Mouse (Mus musculus): ENCODE measurements around the gene Tmem140. TPM values are rescaled to one million over a fixed set of nuclear protein-coding genes. Genes with fewer than 3 reads are reported as not detected.

The Tmem140 gene
- total and polyA plus RNA-seq, 3 experiments, result 18.2 to 22.9 (median 22.9) TPM

DNA sequence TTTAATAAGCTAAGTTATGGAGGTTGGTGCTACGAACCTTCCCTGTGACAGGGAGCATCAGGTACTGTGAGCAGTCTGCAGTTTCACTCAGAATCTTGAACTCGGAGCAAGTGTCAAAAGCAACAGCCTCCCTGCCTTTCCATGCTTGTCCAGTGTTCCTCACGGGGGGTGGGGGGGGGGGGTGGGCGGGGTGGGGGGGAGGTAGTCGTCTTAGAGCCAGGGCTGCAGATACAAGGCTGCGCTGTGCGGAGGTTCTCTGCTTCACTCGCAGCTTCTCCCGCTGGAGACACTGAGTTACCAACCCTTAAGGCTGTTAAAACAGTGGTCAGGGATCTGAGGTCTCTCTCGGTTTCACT, 5.0 kb downstream of the Tmem140 start:
- peak in 1 of 2 experiments; percentile 23 for DNase-seq
- 50% methylated on average over 9 of the region's 10 CpGs for WGBS
- Histone ChIP-seq H3K36me3 (ENCODE audit: control insufficient read depth, insufficient read depth, low read length) (peaks cover 9% of the 10 kb centered on the region), H3K9ac (ENCODE audit: low read depth, low read length) (peak overlapping the region; percentile 68), H3K4me3 (peak overlapping the region; percentile 42), H3K27ac (peak overlapping the region; percentile 97), H3K27me3 (ENCODE audit: control insufficient read depth, insufficient read depth, low read length) (no peaks in the 10 kb centered on the region), H3K4me1 (ENCODE audit: control insufficient read depth, insufficient read depth, low read length) (peaks cover 35% of the 10 kb centered on the region), H3K79me2 (replicated peaks; ENCODE audit: control insufficient read depth, insufficient read depth, low read length) (no peaks in the 10 kb centered on the region)
- no peak for TF ChIP-seq POLR2A (IDR thresholded peaks at IDR 0.05; ENCODE audit: insufficient read depth, low read depth, low read length)
- no peak for TF ChIP-seq CTCF (IDR thresholded peaks at IDR 0.05)
- no peak for TF ChIP-seq EP300 (IDR thresholded peaks at IDR 0.05; ENCODE audit: insufficient read depth, low read depth, low read length)
- intact Hi-C loops (cut with DNase I), result no loop called here

DNA sequence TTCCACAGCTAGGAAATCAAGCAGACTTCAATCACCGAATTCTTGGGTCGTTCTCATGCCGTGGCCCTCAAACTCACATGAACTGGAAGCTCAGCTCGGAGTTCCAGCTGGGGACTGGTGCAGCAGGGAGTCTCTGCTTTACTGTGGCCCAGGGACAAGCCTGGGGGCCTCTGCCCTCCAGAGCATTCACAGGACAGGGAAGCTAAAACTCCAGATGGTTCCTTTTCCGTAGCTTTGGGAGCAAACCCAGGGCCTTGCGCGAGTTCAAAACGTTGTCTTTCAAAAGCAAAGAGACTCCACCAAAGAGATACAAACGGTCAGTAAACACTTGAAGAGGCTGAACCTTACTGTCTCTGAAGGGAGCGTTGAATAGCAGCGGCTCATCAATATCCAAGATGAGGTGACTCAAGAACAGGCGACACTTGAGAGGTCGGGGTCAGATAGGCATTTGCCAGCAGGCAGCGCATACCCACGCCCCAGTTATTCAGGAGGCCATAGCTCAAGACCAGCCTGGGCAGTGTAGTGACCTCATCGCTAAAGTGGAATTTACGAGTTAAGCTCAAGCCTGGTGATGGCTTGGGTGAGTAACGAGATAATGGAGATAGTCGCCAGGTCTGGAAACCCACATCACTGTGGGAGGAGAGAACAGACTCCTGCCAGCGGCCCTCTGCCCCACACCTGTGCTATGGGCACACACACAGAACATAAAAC, 5.7 kb downstream of the Tmem140 start:
- TF ChIP-seq EP300 (IDR thresholded peaks at IDR 0.05; ENCODE audit: insufficient read depth, low read depth, low read length) (0 out of 2 replicates have a peak, but pooled peaks have one; percentile 28), CTCF (IDR thresholded peaks at IDR 0.05) (no peak), POLR2A (IDR thresholded peaks at IDR 0.05; ENCODE audit: insufficient read depth, low read depth, low read length) (0 out of 2 replicates have a peak, but pooled peaks have one; percentile 40)
- intact Hi-C loops (cut with DNase I), result no loop called here
- Histone ChIP-seq H3K36me3 (ENCODE audit: control insufficient read depth, insufficient read depth, low read length) (peaks cover 16% of the 10 kb centered on the region), H3K4me3 (peak overlapping the region; percentile 4), H3K27me3 (ENCODE audit: control insufficient read depth, insufficient read depth, low read length) (no peaks in the 10 kb centered on the region), H3K9ac (ENCODE audit: low read depth, low read length) (peak overlapping the region; percentile 53), H3K79me2 (replicated peaks; ENCODE audit: control insufficient read depth, insufficient read depth, low read length) (no peaks in the 10 kb centered on the region), H3K27ac (peak overlapping the region; percentile 97), H3K4me1 (ENCODE audit: control insufficient read depth, insufficient read depth, low read length) (peaks cover 39% of the 10 kb centered on the region)
- DNase-seq, result peak; percentile 49 to 56
- WGBS, result 49% methylated on average over 20 of the region's 20 CpGs

DNA sequence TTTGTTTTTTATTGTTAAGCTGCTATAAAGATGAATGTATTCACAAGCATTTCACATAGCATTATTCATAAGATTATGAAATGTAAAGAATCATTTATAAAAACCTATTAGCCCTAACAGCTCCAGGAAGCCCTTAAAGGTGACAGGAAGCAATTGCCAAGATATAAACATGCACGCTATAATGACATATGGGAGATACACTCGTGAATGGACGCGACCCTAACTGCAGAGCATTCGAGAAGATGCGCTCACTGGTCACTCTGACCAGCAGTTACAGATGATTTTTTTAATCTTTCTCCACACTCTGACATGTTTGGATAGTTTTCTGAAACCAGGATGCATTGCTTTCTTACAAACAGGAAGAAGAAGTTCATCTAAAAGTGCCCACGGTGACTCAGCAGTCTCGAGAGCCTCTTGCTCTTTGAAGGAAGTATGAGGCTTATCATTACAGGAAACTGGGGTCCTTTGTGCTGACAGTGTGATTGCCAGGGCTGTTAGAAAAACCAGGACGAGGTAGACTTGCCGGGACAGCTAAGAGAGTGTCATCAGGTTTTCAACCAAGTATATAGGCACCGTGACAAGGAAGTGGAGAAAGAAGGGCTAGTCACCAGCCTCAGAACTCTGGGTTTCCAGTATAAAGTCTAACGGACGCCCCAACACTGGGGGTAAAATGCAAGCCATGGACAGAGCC, 6.4 kb downstream of the Tmem140 start:
- H3K4me3 ChIP-seq, result peak overlapping the region; percentile 4; the same call in 1 of the 2 replicates
- intact Hi-C loops (cut with DNase I), result no loop called here
- H3K27me3 ChIP-seq (ENCODE audit: control insufficient read depth, insufficient read depth, low read length), result no peaks in the 10 kb centered on the region
- H3K9ac ChIP-seq (ENCODE audit: low read depth, low read length), result 0 out of 2 replicates have a peak overlapping the region, but pooled peaks have one; percentile 0
- no peaks in the 10 kb centered on the region for H3K79me2 ChIP-seq (replicated peaks; ENCODE audit: control insufficient read depth, insufficient read depth, low read length)
- peaks cover 17% of the 10 kb centered on the region for H3K36me3 ChIP-seq (ENCODE audit: control insufficient read depth, insufficient read depth, low read length)
- TF ChIP-seq EP300 (IDR thresholded peaks at IDR 0.05; ENCODE audit: insufficient read depth, low read depth, low read length), result no peak
- no peak for TF ChIP-seq POLR2A (IDR thresholded peaks at IDR 0.05; ENCODE audit: insufficient read depth, low read depth, low read length)
- peak in 1 of 2 experiments; percentile 55 for DNase-seq
- H3K4me1 ChIP-seq (ENCODE audit: control insufficient read depth, insufficient read depth, low read length), result peaks cover 40% of the 10 kb centered on the region
- WGBS, result 41% methylated on average over 13 of the region's 13 CpGs
- peak overlapping the region; percentile 97 for H3K27ac ChIP-seq

DNA sequence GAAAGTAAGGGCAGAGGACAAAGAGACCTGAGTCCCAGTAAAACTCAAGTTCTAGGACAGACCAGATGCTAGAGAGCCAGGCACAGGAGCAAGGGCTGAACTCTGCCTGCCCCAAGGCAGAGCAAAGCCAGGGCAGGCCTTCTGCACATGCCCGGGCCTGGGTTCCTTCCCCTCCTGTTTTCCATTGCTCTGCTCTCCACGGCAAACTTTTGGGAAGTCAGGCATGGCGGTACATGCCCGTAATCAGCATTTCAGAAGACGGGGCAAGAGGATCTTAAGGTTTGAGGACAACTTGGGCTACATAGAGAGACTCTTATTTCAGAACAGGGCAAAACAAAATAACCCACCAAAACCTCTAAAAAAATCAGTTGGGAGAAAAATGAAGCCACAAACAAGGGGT, 7.2 kb downstream of the Tmem140 start:
- H3K4me1 ChIP-seq (ENCODE audit: control insufficient read depth, insufficient read depth, low read length), result peaks cover 44% of the 10 kb centered on the region
- 65% methylated on average over 5 of the region's 5 CpGs for WGBS

DNA sequence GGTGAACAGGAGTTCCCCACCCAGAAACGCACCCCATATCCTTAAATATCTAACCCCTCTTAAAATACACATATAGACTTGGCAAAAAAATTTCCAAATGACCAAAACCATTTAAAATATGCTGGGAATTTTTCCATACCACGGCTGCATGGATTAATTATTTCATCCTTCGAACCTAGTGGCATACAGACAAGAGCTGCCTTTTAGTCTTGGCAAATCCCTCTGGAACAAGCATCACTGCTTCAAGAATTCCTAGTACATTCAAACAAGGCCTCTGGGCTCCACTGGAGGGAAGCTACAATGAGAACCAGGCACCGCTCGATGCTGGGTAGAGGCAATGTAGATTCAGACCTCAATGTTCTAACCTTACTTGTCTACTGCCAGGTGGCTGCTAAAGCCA, 7.8 kb downstream of the Tmem140 start:
- H3K79me2 ChIP-seq (replicated peaks; ENCODE audit: control insufficient read depth, insufficient read depth, low read length), result no peaks in the 10 kb centered on the region
- DNase-seq, result no peak
- H3K4me3 ChIP-seq, result no peak overlapping the region
- H3K27ac ChIP-seq, result peak overlapping the region; percentile 36; the same call in 1 of the 2 replicates
- no peak for TF ChIP-seq CTCF (IDR thresholded peaks at IDR 0.05)
- no peak for TF ChIP-seq POLR2A (IDR thresholded peaks at IDR 0.05; ENCODE audit: insufficient read depth, low read depth, low read length)
- no peak for TF ChIP-seq EP300 (IDR thresholded peaks at IDR 0.05; ENCODE audit: insufficient read depth, low read depth, low read length)
- H3K27me3 ChIP-seq (ENCODE audit: control insufficient read depth, insufficient read depth, low read length), result no peaks in the 10 kb centered on the region
- intact Hi-C loops (cut with DNase I), result no loop called here
- H3K4me1 ChIP-seq (ENCODE audit: control insufficient read depth, insufficient read depth, low read length), result peaks cover 46% of the 10 kb centered on the region
- H3K9ac ChIP-seq (ENCODE audit: low read depth, low read length), result no peak overlapping the region
- 68% methylated on average over 5 of the region's 5 CpGs for WGBS
- peaks cover 17% of the 10 kb centered on the region for H3K36me3 ChIP-seq (ENCODE audit: control insufficient read depth, insufficient read depth, low read length)

More for the DNA sequence above, 7.2 kb downstream of the Tmem140 start:
- no peak for DNase-seq
- H3K4me3 ChIP-seq, result no peak overlapping the region
- H3K27ac ChIP-seq, result peak overlapping the region; percentile 97
- no peak overlapping the region for H3K9ac ChIP-seq (ENCODE audit: low read depth, low read length)
- intact Hi-C loops (cut with DNase I), result no loop called here
- no peaks in the 10 kb centered on the region for H3K27me3 ChIP-seq (ENCODE audit: control insufficient read depth, insufficient read depth, low read length)
- peaks cover 17% of the 10 kb centered on the region for H3K36me3 ChIP-seq (ENCODE audit: control insufficient read depth, insufficient read depth, low read length)
- TF ChIP-seq POLR2A (IDR thresholded peaks at IDR 0.05; ENCODE audit: insufficient read depth, low read depth, low read length) (no peak), CTCF (IDR thresholded peaks at IDR 0.05) (no peak), EP300 (IDR thresholded peaks at IDR 0.05; ENCODE audit: insufficient read depth, low read depth, low read length) (no peak)
- no peaks in the 10 kb centered on the region for H3K79me2 ChIP-seq (replicated peaks; ENCODE audit: control insufficient read depth, insufficient read depth, low read length)

DNA sequence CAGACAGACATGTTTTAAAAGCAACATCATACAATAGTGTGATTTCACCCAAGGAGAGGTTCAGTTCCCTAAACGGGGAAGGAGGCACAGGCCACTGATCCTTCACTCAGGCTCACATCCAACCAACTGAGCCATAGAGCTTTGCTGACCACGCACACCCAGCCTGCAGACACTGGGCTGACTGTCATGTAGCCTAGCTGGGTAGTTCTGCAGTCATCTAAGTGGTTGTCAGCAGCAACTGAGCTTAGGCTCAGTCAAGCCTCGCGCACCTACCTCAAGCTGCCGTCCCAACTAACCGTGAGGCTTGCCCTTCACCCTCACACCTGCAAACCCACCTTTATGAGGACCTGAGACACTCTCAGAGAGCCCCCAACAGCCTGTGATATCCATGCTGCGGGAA, 9.0 kb downstream of the Tmem140 start:
- H3K9ac ChIP-seq (ENCODE audit: low read depth, low read length), result no peak overlapping the region
- H3K4me3 ChIP-seq, result no peak overlapping the region
- no peaks in the 10 kb centered on the region for H3K27me3 ChIP-seq (ENCODE audit: control insufficient read depth, insufficient read depth, low read length)
- peak overlapping the region; percentile 99 for H3K27ac ChIP-seq
- no peak for DNase-seq
- intact Hi-C loops (cut with DNase I), result no loop called here
- peaks cover 17% of the 10 kb centered on the region for H3K36me3 ChIP-seq (ENCODE audit: control insufficient read depth, insufficient read depth, low read length)
- no peak for TF ChIP-seq EP300 (IDR thresholded peaks at IDR 0.05; ENCODE audit: insufficient read depth, low read depth, low read length)
- TF ChIP-seq POLR2A (IDR thresholded peaks at IDR 0.05; ENCODE audit: insufficient read depth, low read depth, low read length), result peak; percentile 47
- WGBS, result 86% methylated on average over 7 of the region's 7 CpGs
- H3K79me2 ChIP-seq (replicated peaks; ENCODE audit: control insufficient read depth, insufficient read depth, low read length), result no peaks in the 10 kb centered on the region
- H3K4me1 ChIP-seq (ENCODE audit: control insufficient read depth, insufficient read depth, low read length), result peaks cover 51% of the 10 kb centered on the region
